Mouse (Mus musculus) embryo, embryonic 9.5 days (tissue): Measurements from ENCODE around the gene Myl7.
"Not testable (repeated sequence)": the region's sequence is repeated elsewhere in the genome, so short reads cannot be mapped to it uniquely, and the experiment has no call there.

Source experiments
- DNase-seq: peaks from one replicate; pipeline ENCODE4 v3.0.0-alpha.2; 2017; ENCODE audit errors: extremely low spot score

Myl7 gene

DNA sequence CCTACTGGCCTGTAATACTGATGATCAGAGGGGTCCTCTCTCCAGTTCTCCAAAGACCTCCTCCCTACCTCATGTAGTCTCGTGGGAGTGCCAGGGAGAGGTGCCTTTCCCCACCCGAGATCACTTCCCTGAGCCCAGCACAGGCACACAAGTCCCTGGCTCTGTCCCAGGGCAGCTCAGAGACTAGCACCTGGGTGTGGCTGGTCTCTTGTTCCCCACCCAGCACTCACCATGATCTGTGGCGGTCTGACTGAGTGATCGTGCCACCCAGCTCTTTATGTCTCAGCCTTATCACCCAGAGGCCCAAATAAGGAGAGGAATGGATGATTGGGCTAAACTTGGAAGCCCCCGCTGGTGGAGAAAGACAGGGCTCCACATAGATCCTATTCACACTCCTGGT is at the start of gene Myl7:
Gene Myl7, minus strand, starts transcription at position 252 of the 400 bp plus-strand sequence.
- DNase-seq = no peak

DNA sequence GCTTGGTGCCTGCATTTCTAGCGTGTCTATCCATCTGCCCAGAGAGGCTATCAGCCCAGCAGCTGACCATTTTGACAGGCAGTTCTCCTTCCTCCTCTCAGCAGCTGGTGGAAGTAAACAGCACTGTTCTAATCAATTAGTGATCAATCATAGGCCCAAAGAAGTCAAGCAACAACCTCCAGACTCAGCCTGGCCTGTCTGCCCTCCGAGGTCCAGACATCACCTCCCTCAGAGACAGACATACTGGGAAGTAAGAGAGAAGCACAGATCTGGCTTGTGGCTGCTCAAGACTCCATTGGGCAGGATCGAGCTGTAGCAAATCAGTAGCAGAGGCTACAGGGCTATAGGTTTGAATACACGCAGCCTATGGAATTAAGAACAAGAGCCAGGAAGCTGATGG is 49.2 kb upstream of the Myl7 start:
- no peak for DNase-seq

DNA sequence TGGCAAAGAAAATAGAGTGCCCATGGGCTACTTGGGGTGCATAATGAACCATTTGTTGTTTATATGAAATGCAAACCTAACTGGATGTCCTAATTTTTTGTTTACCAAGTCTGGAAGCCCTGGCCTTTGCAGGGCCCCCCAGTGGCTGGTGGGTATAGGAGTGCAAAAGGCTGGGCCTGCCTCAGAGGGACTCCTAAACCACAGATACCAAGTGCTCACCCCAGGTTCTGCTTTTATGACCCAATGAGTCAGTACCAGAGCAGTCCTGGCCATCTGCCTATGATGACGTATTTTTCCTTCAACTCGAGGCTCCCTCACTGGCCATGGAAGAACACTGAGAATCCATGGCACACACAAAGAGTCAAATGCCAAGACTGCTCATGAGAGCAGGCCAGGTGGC is 46.5 kb upstream of the Myl7 start:
- no peak for DNase-seq

DNA sequence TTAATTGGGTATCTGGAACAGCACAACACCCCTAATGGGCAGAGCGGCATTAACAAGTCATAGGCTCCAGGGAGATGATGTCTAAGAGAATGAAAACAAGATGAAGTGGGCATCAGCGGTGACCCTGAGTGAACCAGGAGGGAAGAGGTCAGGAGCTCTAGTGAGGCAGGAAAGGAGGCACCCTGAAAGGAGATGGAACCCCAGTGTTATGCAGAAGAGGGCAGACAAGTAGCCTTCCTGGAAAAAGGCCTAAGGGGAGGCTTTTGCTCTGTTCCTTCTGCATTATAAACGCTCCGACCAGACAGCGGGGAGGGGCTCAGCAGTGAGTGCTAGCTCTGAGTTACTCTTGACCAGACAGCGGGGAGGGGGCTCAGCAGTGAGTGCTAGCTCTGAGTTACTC is 44.4 kb upstream of the Myl7 start:
- no peak for DNase-seq

DNA sequence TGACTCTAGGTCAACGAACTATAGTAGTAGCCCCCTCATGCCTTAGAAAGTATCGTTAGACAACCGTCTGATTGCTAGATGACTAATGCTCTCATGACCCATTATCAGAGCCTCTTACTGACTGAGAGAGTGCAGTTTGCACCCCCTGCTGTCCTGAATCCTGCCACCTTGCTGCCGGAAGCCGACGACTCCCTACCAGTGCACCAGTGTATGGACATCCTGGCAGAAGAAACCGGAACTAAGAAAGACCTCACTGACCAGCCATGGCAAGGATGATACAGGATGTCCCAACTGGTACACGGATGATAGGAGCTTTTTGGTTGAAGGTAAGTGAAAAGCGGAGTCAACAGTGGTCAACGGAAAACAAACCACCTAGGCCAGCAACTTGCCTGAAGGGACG is 35.9 kb upstream of the Myl7 start:
- DNase-seq = not testable (repeated sequence)

DNA sequence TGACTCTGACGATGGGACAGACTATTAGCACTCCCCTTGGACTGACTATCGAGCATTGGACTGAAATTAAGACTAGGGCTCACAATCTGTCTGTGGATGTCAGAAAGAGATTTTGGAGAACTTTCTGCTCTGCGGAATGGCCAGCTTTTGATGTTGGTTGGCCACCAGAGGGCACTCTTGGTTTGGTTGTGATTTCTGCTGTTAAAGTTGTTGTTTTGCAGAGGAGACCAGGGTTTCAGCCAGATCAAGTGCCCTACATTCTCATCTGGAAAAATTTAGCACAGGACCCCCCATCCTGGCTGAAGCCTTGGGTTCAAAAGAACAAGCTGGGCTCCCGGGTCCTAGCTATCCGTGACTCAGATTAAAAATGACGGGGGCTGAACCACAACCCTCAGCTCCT is 33.4 kb upstream of the Myl7 start:
- not testable (repeated sequence) for DNase-seq

DNA sequence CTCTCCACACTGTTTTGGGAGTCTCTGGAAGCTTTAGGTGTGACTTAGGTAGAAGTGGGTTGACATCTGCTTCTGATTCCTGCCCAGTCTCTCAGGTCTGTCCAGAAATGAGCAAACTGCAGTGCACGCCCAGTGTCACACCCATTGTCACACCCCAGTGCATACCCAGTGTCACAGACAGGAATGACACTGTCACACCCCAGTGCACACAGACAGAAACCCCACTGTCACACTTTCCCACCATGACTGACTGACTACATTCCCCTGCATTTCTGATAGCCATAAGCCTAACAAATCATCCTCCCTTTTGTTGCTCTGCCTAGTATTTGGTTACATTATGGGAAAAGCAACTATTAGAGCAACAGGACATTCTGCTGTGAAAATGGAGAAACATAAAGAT is 32.0 kb upstream of the Myl7 start:
- no peak for DNase-seq

DNA sequence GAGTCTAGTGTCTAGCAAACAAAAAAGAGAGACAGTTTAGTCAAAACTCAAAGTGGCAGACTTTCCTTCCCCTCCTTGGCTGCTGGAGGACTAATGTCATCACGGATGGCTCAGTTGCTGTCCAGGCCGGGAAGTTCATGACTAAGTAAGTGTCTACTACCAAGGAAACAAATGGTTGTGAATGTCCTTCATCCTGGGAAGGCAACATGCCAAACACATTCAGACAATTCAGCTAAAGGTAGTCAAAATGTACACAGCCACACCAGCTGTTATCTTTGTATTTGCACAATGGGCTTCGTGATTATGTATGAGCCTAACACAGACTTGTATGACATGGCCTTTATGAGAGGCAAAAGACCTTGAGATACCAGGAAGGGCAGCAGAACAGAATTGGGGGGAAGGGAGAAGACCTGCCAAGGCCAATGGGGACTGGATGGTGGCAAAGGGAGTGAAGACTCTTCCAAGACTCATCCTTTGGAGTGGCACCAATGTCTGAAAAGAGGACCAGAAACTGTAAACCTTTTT is 28.2 kb upstream of the Myl7 start:
- no peak for DNase-seq

DNA sequence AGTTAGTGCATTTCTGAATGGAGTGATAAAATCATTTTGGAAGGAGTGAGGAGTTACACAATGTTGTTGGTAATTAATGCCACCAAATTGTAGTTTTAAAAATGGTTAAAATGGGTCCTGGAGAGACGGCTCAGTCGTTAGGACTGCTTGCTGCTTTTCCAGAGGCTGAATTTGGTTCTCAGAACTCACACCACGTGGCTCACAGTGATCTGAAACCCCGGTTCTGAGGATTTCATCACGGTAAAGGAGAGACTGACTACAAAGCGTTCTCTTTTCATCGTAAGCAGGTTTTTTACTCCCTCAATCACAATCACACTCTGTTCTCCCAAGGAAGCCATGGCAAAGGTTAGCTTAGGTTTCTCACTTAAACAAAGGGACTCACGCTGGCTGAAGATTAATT is 26.1 kb upstream of the Myl7 start:
- no peak for DNase-seq

DNA sequence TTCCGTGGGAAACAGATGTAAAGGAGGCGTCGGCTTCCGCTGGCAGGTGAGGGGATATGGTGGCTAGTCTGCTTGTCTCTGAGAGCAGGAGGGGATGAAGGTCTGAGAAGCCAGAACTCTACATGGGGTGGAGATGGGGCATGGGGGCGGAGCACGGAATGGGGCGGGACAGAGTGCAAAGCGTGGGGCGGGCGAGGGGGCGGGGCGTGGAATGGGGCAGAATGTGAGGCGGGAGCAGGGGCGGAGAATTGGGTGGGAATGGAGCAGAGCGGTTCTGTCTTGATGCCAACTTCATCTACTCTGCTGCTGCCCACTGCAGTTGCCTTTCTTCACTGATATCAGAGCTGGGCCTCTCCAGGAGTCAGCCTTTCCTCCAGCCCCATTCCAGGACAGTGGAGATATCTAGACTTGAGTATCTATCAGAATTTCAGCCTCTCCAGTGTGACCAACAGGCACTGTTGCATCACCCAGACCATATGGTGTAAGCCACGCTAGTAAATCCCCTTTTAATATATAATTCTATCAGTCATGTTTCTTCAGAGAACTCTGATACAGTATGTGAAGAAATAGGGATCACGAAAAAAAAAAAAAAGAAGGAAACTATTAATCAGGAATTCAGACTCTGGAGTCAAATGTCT is 21.9 kb upstream of the Myl7 start:
- no peak for DNase-seq

DNA sequence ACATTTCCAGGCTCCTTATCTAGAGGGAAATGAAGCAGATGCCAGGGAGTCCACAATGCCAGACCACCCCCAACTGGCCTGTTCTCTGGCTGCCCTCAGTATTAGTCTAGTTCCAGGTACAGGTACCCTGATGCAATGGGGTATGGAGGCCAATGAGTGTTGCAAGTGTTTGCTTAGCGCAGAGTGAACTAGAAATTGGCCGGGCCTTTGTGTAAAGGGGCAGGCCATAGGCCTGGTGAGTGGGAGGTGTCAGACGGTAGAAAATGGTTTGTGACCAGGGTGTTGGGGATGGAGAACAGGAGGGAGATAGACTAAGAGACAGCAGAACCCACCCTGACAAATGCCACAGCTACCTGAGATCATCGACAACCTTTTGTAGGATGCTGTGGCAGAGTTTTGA is 21.0 kb upstream of the Myl7 start:
- DNase-seq = no peak

DNA sequence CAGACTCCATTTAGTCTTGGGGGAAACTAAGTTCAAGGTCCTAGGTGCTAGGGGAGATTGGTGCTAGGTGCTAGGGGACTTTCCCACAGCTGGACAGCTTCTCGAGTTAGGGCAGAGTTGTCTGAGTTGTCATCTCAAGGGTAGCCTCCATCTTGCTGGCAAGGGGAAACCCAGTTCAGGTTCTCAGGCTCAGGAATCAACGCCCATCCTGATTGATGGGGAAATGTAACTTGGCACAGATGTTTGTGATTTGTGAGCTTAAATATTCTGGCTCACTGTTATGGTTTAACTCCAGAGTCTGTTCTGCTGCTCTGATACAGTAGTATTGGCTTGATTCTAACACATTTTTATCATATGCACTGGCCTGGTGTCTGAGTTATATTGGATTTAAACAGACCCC is 19.5 kb upstream of the Myl7 start:
- DNase-seq = no peak

DNA sequence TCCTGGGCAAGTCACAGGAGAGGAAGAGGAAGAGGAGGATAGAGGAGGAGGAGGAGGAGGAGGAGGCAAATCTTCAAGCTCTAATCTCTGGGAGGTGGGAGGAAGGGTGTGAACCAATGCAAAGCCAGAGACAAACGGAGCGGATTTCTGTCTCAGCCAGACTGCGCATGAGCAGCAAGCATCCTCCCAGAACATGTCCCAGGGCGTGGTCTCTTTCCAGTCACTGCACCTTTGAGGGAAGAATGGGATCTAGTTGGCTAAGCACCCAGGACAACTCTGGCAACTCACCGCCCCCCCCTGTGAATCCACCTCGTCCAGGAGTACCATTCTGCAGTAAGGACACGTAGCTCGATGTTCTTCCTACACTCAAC is 17.6 kb upstream of the Myl7 start:
- DNase-seq = no peak

DNA sequence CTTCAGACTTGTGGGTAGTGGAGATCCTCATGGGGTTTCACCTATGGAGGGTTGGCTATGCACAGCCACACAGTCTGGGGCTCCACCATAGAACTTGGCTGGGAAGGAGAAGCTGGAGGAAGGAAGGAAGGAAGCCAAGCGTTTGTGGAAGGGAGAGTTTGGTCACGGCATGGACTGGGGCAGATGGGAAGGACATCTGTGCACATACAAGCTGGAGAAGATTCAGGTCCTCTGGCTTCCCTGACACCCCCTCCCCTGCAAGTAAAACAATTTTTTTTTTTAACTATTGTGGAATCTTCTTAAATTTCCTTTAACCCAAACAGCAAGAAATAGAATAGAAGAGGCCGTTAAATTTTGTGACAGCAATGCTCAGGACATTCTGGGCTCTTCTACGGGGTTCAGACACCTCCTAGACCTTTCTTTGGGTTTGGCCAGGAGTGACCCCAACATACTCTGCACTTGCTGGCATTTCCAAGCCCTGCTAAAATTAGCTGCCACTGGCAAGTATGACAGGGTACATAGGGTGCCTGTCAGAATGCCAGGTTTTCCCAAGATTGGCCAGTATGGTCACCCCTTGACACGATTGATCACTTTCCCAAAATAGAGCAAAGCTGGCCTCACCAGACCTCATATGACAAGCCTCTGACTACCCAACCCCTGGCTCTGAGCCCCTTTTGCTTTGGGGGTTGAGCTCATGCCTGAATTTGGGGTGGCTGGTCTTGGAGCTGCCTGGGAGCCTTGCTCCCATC is 17.0 kb upstream of the Myl7 start:
- no peak for DNase-seq

DNA sequence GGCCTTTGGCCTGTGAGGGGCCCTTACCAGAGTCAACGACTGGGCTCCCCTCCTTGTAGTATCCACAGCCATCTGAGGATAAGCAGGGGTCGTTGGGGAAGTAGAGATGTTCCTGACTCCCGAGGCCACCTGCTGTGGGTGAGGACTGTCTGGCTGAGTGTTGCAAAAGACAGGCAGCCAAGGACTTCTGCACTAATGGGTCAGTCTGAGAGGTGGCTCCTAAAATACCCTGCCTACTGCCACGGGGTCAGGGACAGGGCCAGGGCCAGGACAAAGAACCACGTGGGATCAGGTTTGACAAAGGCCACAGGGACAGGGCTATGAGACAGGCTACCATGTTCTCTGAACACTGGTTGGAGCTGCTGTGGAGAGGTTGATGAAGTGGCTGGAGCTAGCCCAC is 16.4 kb upstream of the Myl7 start:
- no peak for DNase-seq

DNA sequence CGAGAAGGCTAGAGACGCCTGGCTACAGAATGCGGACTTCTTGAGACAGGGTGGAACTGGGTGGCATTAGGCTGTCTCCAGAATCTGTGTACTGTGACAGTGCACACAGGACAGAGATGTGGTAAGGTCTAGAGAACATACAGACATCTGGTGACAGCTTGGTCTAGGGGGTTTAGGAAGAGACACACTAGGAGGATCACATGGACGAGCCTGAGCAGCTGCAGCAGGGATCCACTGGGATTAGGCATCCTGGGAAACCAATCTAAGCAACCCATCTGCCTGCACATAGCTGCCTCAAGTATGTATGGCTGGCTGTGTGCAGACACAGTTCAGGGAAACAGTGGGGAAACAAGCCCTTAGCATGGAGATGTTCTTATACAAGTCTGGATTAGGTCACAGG is 15.4 kb upstream of the Myl7 start:
- DNase-seq = no peak

DNA sequence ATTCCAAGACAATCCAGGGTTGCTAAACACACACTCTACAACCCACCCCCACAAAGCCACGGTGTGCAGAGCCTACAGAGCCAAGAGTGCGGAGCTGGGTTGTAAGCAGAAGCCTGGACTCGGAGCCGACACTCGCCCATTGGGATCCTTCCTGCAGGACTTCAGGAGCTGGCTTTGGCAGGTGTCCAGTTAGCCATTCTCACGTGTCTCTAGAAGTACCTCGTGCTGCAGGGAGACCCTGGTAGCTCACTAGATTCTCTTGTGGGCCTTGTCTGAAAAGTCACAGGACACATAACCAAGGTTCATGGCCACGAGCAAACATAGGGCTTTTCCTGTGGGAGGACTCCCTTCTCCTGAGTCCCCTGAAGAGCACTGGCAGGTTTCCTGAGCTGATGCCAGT is 14.7 kb upstream of the Myl7 start:
- no peak for DNase-seq

DNA sequence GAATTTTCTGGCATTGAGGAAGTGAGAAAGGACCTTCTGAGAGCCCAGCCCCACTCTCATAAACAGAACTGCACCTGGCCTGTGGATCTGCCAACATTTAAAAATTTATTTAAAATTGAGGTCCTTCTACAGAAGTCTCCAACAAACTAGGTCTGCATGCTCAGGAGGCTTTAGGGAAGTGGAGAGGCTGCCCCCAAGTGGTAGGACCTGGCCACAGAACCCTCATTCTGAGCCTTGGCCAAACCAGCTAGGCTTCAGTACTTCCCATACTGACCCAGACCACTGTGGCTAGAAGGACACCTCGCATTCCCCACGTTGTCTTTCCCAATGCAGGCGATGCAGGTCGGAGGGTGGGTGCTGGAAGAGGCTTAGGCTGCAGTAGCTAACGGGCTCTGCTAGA is 14.1 kb upstream of the Myl7 start:
- peak; percentile 56 for DNase-seq

DNA sequence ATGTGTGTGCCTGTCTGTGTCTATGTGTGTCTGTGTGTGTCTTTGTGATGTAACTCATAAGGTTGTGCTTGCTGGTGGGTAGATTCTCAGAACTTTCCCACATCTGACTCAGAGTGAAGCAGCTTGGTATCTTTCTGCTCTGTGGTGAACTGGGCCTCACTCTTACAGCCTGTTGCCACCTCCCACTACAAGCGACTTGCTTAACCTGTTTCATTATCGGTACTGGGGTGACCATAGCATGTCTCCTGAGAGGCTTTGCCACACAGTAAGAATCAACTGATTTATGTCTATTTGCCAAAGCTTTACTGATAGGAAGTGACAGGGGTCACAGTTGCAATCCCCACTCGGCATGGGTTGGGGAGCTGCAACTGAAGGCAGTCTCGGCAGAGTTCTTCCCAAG is 10.1 kb upstream of the Myl7 start:
- DNase-seq = no peak

DNA sequence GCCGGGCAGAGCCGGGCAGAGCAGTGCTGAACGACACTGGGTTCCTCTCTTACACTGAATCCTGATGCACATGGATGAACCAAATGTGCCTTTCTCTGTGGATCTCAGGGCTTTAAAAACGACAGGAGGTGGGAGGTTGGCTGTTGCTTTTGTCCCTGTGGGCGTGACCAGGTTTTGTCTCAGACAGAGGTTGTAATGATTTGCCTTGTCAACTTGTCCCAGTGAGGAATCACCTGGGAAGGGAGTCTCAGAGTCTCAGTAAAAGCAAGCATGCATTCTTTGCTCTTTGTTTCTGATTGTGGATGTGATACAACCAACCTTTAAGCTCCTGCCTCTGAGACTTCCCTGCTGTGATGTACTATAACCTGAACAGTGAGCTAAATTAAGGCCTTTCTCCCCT is 8.5 kb upstream of the Myl7 start:
- DNase-seq = no peak

DNA sequence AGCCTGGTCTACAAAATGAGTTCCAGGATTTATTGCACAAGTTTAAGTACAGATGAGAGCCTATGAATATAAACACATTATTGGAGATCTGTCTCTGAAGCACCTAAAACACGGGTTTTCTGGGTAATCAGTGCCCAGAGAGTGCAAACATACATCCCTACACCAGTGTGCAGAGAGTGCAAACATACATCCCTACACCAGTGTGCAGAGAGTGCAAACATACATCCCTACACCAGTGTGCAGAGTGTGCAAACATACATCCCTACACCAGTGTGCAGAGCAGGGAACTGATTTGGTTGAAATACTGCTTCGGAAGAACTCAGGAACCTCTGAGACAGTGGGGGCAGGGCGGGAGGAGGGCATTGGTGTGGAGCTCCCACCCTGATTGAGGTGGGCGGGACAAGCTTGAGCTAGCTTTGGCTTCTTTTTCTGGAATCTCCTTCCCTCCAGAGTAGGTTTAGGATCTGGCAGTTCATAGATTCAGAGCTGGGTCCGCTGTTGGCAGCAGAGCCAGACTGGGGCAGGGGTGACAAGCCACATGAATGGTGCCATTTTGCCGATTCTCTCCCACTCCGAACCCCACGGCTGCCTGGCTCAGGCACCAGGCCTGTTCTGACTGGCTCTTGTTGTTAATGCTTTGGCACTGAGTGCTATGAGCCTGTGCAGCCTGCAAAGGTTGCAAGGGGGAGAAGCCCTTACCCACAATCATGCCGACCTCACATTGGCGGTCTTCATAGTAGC is 7.4 kb upstream of the Myl7 start:
- DNase-seq = no peak

DNA sequence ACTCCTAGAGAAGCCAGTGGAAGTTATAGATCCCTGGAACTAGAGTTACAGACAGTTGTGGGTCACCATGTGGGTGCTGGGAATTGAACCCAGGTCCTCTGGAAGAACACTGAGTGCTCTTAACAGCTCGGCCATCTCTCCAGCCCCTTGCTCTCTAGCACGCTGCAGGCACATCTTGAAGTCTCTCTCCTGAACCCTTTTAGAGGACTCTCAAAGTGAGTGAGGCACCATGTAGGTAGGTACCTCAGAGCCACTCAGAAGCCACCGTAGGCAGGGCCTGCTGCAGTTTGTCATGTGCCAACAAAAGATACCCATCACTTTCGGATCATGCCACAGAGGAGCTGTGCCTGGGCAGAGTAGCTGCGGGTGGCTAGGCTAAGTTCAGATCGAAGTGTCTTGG is 6.3 kb upstream of the Myl7 start:
- no peak for DNase-seq

DNA sequence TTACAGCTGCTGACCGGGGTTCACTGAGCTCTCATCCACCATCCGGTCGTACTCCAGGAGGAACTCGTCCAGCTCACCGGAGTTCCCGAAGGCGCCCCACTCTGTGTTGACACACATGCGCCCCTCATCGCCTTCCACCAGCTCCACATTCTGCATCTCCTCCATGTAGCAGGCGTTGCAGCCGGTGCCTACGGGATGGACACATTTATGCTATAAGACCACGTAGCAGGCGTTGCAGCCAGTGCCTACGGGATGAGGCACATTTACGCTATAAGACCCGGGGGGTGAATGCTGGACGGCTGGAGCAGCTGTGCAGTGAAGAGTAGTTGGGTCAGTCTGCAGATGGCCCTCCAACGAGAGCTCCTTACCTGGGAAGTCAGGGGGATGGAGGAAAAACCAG is 5.8 kb upstream of the Myl7 start:
- no peak for DNase-seq
